Mouse (Mus musculus): ENCODE measurements around the gene Bmper.

Bmper gene

GRCm38 (mm10) chr9:23222841-23223548, at the start of gene Bmper:
Bmper (plus strand) TSS chr9:23223076.
- peak; percentile 98 for DNase-seq

- DNase-seq, result peak; percentile 48
Observed at GRCm38 (mm10) chr9:23177476-23177875, 45.4 kb upstream of the Bmper start.

GRCm38 (mm10) chr9:23187181-23187580, 35.7 kb upstream of the Bmper start:
- DNase-seq, result no peak

- DNase-seq, result no peak
Observed at GRCm38 (mm10) chr9:23188136-23188535, 34.7 kb upstream of the Bmper start.

- DNase-seq, result no peak
Observed at GRCm38 (mm10) chr9:23190950-23191349, 31.9 kb upstream of the Bmper start.

- DNase-seq, result peak; percentile 15
Observed at GRCm38 (mm10) chr9:23191431-23191830, 31.4 kb upstream of the Bmper start.

- peak; percentile 17 for DNase-seq
Observed at GRCm38 (mm10) chr9:23192567-23193331, 30.1 kb upstream of the Bmper start.

GRCm38 (mm10) chr9:23198996-23199395, 23.9 kb upstream of the Bmper start:
- peak; percentile 91 for DNase-seq

- peak; percentile 74 for DNase-seq
Observed at GRCm38 (mm10) chr9:23199841-23200240, 23.0 kb upstream of the Bmper start.

- DNase-seq, result peak; percentile 74
Observed at GRCm38 (mm10) chr9:23200828-23201227, 22.0 kb upstream of the Bmper start.

- DNase-seq, result peak; percentile 84
Observed at GRCm38 (mm10) chr9:23202431-23202830, 20.4 kb upstream of the Bmper start.

GRCm38 (mm10) chr9:23204339-23205288, 18.3 kb upstream of the Bmper start:
- peak; percentile 77 for DNase-seq

GRCm38 (mm10) chr9:23205304-23205703, 17.6 kb upstream of the Bmper start:
- peak; percentile 80 for DNase-seq

GRCm38 (mm10) chr9:23205757-23206156, 17.1 kb upstream of the Bmper start:
- DNase-seq, result peak; percentile 74

- DNase-seq, result peak; percentile 88
Observed at GRCm38 (mm10) chr9:23206181-23206580, 16.7 kb upstream of the Bmper start.

GRCm38 (mm10) chr9:23212303-23212702, 10.6 kb upstream of the Bmper start:
- DNase-seq, result peak; percentile 97

GRCm38 (mm10) chr9:23219754-23220153, 3.1 kb upstream of the Bmper start:
- DNase-seq, result peak; percentile 81

GRCm38 (mm10) chr9:23221976-23222375, 900 bp upstream of the Bmper start:
- DNase-seq, result peak; percentile 85

GRCm38 (mm10) chr9:23222492-23222840, 410 bp upstream of the Bmper start:
- no peak for DNase-seq

- DNase-seq, result no peak
Observed at GRCm38 (mm10) chr9:23223549-23224077, 737 bp downstream of the Bmper start.

GRCm38 (mm10) chr9:23233464-23234121, 10.7 kb downstream of the Bmper start:
- DNase-seq, result peak; percentile 42

GRCm38 (mm10) chr9:23235368-23236002, 12.6 kb downstream of the Bmper start:
- DNase-seq, result peak; percentile 88

Measured in heart, adult 11 months (tissue).